ENCODE assay signal across 8 mouse cellular contexts in genomic region chr8:124608239-124608971, GRCm38 (mm10). TPM values are rescaled to one million over a fixed set of nuclear protein-coding genes. Genes with fewer than 3 reads are reported as not detected.
A peak's percentile ranks its signal among the peaks of the same experiment; 100 is the strongest.
DNase-seq lines count a peak whose midpoint lies in the region; ATAC-seq and TF ChIP-seq lines count a peak whose summit lies in the region.

No protein-coding gene starts in this region.

- no peak overlapping the region for H3K9ac ChIP-seq in hindbrain, postnatal 0 days (replicated peaks; ENCODE audit: low read length)
- no peak overlapping the region for H3K9ac ChIP-seq in hindbrain, embryonic 12.5 days

- ATAC-seq in hindbrain, postnatal 0 days = no peak
- no peak for ATAC-seq in hindbrain, embryonic 12.5 days (ENCODE audit: low FRiP score)

- no peaks in the 10 kb centered on the region for H3K27me3 ChIP-seq in hindbrain, postnatal 0 days (ENCODE audit: insufficient read depth, low read length)
- H3K27me3 ChIP-seq in hindbrain, embryonic 12.5 days = no peaks in the 10 kb centered on the region
- H3K27me3 ChIP-seq in spleen, adult 2 months (ENCODE audit: control insufficient read depth, insufficient read depth, low read length) = no peaks in the 10 kb centered on the region

- no peak for TF ChIP-seq POLR2A in spleen, adult 2 months (IDR thresholded peaks at IDR 0.05; ENCODE audit: low read depth, low read length)

- no peaks in the 10 kb centered on the region for H3K9me3 ChIP-seq in hindbrain, postnatal 0 days (ENCODE audit: low read length)
- H3K9me3 ChIP-seq in hindbrain, embryonic 12.5 days (replicated peaks) = no peaks in the 10 kb centered on the region

- H3K36me3 ChIP-seq in hindbrain, postnatal 0 days (ENCODE audit: insufficient read depth, low read length) = no peaks in the 10 kb centered on the region
- H3K36me3 ChIP-seq in hindbrain, embryonic 12.5 days = no peaks in the 10 kb centered on the region
- no peaks in the 10 kb centered on the region for H3K36me3 ChIP-seq in spleen, adult 2 months (ENCODE audit: control insufficient read depth, insufficient read depth, low read length)

- intact Hi-C loops in gastrocnemius, postnatal 14 days (cut with DNase I; ENCODE audit: low total_unique reads) = no loop called here

- 73% methylated on average over 13 of the region's 13 CpGs for whole genome bisulfite sequencing in hindbrain, postnatal 0 days
- WGBS in hindbrain, embryonic 12.5 days = 77% methylated on average over 13 of the region's 13 CpGs
- WGBS in spleen, adult 2 months = 64% methylated on average over 13 of the region's 13 CpGs

- no peak overlapping the region for H3K4me2 ChIP-seq in hindbrain, postnatal 0 days (ENCODE audit: low read depth, low read length)
- no peak overlapping the region for H3K4me2 ChIP-seq in hindbrain, embryonic 12.5 days (replicated peaks)

- H3K4me3 ChIP-seq in hindbrain, postnatal 0 days (ENCODE audit: low read length) = no peak overlapping the region
- H3K4me3 ChIP-seq in hindbrain, embryonic 12.5 days = no peak overlapping the region
- H3K4me3 ChIP-seq in spleen, adult 2 months (ENCODE audit: extremely low read depth, insufficient read depth, insufficient read length) = no peak overlapping the region

- TF ChIP-seq CTCF in hindbrain, postnatal 0 days (IDR thresholded peaks at IDR 0.05; ENCODE audit: low read depth) = peak; percentile 70
- peak; percentile 29; the same call in 1 of the 2 replicates for TF ChIP-seq CTCF in spleen, adult 2 months (IDR thresholded peaks at IDR 0.05; ENCODE audit: extremely low read depth, insufficient read depth, insufficient read length, insufficient replicate concordance)

- H3K27ac ChIP-seq in hindbrain, postnatal 0 days = 0 out of 2 replicates have a peak overlapping the region, but pooled peaks have one; percentile 26
- no peak overlapping the region for H3K27ac ChIP-seq in hindbrain, embryonic 12.5 days
- no peak overlapping the region for H3K27ac ChIP-seq in spleen, adult 2 months (ENCODE audit: insufficient read depth, low read length)

- H3K4me1 ChIP-seq in hindbrain, postnatal 0 days (ENCODE audit: insufficient read depth, low read length) = no peaks in the 10 kb centered on the region
- H3K4me1 ChIP-seq in hindbrain, embryonic 12.5 days = no peaks in the 10 kb centered on the region
- H3K4me1 ChIP-seq in spleen, adult 2 months (ENCODE audit: control insufficient read depth, insufficient read depth, insufficient read length) = no peaks in the 10 kb centered on the region

- peak; percentile 57 for DNase-seq in hindbrain, postnatal 0 days (ENCODE audit: low spot score)
- no peak for DNase-seq in spleen, adult 2 months (ENCODE audit: low read depth in 1 of 2, low spot score in 2 of 2)
- no peak for DNase-seq in spleen, postnatal 4 days (ENCODE audit: low spot score in 2 of 2)
- DNase-seq in embryo, embryonic 11 days = peak; percentile 49
- DNase-seq in thymus, postnatal 36 days = peak; percentile 25 to 26
- no peak for DNase-seq in right cerebral cortex, postnatal 36 days (ENCODE audit: low spot score in 2 of 2)
- no peak for DNase-seq in gastrocnemius, postnatal 14 days

RNA-seq across cellular contexts. Expression of gene Capn9, which starts 32.5 kb away (rescaled TPM):
- not detected in 2 replicates for total RNA-seq in hindbrain, postnatal 0 days (2014; rRNA removed)
- 0.29 and 0.39 TPM in 2 replicates for polyA plus RNA-seq in hindbrain, postnatal 0 days (2015; fragmentation: Nextera tagmentation; extraction: Ambion mirVana)
- polyA plus RNA-seq in hindbrain, embryonic 12.5 days (2016; fragmentation: Nextera tagmentation; extraction: Ambion mirVana) = not detected in 2 replicates
- polyA plus RNA-seq in spleen, adult 2 months (2012; rRNA removed) = 0.07 and 0.18 TPM in 2 replicates
- total RNA-seq in gastrocnemius, postnatal 14 days (2021) = under 1 TPM in 1 of 2 experiments, not detected in 1; 0.08 TPM

RNA-seq across cellular contexts. Expression of gene Agt, which starts 38.9 kb away (rescaled TPM):
- 101 and 162 TPM in 2 replicates for total RNA-seq in hindbrain, postnatal 0 days (2014; rRNA removed)
- polyA plus RNA-seq in hindbrain, postnatal 0 days (2015; fragmentation: Nextera tagmentation; extraction: Ambion mirVana) = 95.3 and 112 TPM in 2 replicates
- polyA plus RNA-seq in hindbrain, embryonic 12.5 days (2016; fragmentation: Nextera tagmentation; extraction: Ambion mirVana) = 0.35 and 0.44 TPM in 2 replicates
- 0.27 and 0.89 TPM in 2 replicates for polyA plus RNA-seq in spleen, adult 2 months (2012; rRNA removed)
- total RNA-seq in gastrocnemius, postnatal 14 days (2021) = 10 to 100 TPM; 11.4 to 12.3 TPM

RNA-seq across cellular contexts. Expression of gene 2310022B05Rik, which starts 54.8 kb away (rescaled TPM):
- total RNA-seq in hindbrain, postnatal 0 days (2014; rRNA removed) = 100 and 106 TPM in 2 replicates
- polyA plus RNA-seq in hindbrain, postnatal 0 days (2015; fragmentation: Nextera tagmentation; extraction: Ambion mirVana) = 27.0 and 30.2 TPM in 2 replicates
- 26.6 and 31.2 TPM in 2 replicates for polyA plus RNA-seq in hindbrain, embryonic 12.5 days (2016; fragmentation: Nextera tagmentation; extraction: Ambion mirVana)
- 31.6 and 40.7 TPM in 2 replicates for polyA plus RNA-seq in spleen, adult 2 months (2012; rRNA removed)
- 10 to 100 TPM; 21.4 to 25.8 TPM for total RNA-seq in gastrocnemius, postnatal 14 days (2021)

Comparison
In these comparisons a context has a peak if more than half of its experiments do, and no peak if none do; other contexts are left out.
1. RNA of gene Agt, which starts 38.9 kb away (polyA plus RNA-seq): 95.3 to 112 TPM in hindbrain, postnatal 0 days; 0.27 to 0.89 TPM in spleen, adult 2 months and 0.35 to 0.44 TPM in hindbrain, embryonic 12.5 days; every median in the first group is over 10 times any median in the second.
2. DNase-seq: peak in hindbrain, postnatal 0 days (single experiment), embryo, embryonic 11 days (single experiment) and thymus, postnatal 36 days (2 of 2); none in spleen, adult 2 months (0 of 2), spleen, postnatal 4 days (0 of 2), right cerebral cortex, postnatal 36 days (0 of 2) and gastrocnemius, postnatal 14 days (single experiment).